Mouse (Mus musculus) bone marrow macrophage, adult 2 months (primary cell): Measurements from ENCODE around the gene Hspa12b. TPM values are rescaled to one million over a fixed set of nuclear protein-coding genes. Genes with fewer than 3 reads are reported as not detected.
"Not testable (repeated sequence)": the region's sequence is repeated elsewhere in the genome, so short reads cannot be mapped to it uniquely, and the experiment has no call there.

Experiments used
- H3K27ac ChIP-seq: 2 replicates; pipeline ENCODE4 v1.5.1; 2012; ENCODE audit warnings: low read depth, low read length; ENCODE audit not compliant: insufficient read depth
- H3K4me1 ChIP-seq: 2 replicates; pipeline ENCODE4 v1.6.1; 2012; ENCODE audit warnings: low read length; ENCODE audit not compliant: control insufficient read depth, insufficient read depth
- H3K4me3 ChIP-seq: 2 replicates; pipeline ENCODE4 v1.5.1; 2012; ENCODE audit warnings: mild to moderate bottlenecking, low read length, moderate library complexity; ENCODE audit not compliant: insufficient read depth
- CTCF ChIP-seq: IDR thresholded peaks from 2 replicates; pipeline ENCODE4 v1.5.1; 2012; ENCODE audit warnings: low read depth, mild to moderate bottlenecking, low read length, moderate library complexity
- POLR2A ChIP-seq: IDR thresholded peaks from 2 replicates; pipeline ENCODE4 v1.6.1; 2012; ENCODE audit warnings: mild to moderate bottlenecking, low read depth, low read length, borderline replicate concordance
- polyA plus RNA-seq: library from polyadenylated mRNA; stranded (reverse); fragments of >200 nt; gene quantifications from 2 replicates; pipeline ENCODE4 v1.2.4, GENCODE M21; 2012; ENCODE audit not compliant: missing spikeins, insufficient read depth, insufficient read length

The Hspa12b gene
- polyA plus RNA-seq, 1 experiment = not detected

DNA sequence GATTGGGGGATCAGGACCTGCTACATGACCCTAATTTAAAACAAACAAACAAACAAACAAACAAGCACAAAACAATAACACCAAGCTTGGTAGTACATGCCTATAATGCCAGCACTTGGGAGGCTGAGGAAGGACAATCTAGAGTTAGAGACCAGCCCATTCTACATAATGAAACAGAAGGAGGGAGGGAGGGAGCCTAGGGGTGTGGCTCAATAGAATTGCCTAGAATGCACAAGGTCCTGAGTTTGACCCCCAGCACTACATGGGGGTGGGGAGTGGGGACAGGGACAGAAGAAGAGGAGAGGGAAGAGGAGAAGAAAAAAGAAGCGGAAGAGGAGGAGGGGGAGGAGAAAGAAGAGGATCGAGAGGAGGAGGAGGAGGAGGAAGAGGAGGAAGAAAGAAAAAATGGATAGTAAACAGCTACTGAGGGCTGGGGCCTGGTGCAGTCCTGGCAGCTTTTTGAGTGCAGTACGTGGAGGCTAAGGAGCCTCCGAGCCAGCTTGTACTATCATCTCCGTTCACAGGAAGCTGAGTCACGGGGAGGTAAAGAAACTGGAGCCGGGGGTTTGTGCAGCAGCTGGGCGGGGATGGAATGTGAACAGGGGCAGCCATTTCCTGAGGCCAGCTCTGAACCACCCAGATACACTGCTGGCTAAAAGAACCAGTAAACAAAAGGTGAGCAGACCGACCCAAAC lies 30.8 kb upstream of the Hspa12b start:
- Histone ChIP-seq H3K4me3 (peak overlapping the region; percentile 6; the same call in 1 of the 2 replicates), H3K4me1 (peaks cover 27% of the 10 kb centered on the region), H3K27ac (peak overlapping the region; percentile 43)
- TF ChIP-seq CTCF (no peak), POLR2A (no peak)

DNA sequence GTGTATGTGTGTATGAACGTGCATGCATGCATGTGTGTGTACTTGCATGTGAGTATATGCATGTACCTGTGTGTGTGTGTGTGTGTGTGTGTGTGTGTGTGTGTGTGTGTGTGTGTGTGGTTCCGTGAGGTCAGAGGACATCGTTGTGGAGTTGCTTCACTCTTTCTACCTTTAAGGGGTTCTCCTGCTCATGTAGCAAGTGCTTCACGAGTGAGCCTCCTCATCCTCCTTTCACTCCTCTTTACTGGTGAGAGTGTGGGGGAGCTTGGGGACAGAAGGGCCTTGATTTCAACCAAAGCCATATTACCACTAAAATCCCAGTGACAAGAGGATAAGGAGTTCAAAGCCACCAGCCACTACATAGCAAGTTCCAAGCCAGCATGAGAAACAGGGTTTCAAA lies 30.0 kb upstream of the Hspa12b start:
- TF ChIP-seq POLR2A (no peak), CTCF (no peak)
- peaks cover 19% of the 10 kb centered on the region for H3K4me1 ChIP-seq
- H3K27ac ChIP-seq = no peak overlapping the region
- no peak overlapping the region for H3K4me3 ChIP-seq

DNA sequence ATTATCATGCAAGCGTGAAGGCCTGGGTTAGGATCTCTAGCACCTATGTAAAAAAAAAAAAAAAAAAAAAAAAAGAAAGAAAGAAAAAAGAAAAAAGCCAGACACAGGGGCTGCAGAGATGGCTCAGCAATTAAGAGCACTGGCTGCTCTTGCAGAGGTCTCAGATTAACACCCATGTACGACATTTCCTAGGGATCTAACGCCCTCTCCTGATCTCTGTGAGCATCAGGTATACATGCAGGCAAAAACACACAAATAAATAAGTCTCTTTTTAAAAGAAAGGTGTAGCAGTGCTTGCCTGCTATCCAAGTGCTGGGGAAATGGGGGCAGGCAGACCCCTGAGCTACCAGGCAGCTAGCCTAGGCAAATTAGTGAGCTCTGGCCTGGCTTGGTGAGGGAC lies 25.6 kb upstream of the Hspa12b start:
- no peak overlapping the region for H3K4me3 ChIP-seq
- TF ChIP-seq CTCF (no peak), POLR2A (no peak)
- H3K4me1 ChIP-seq = peaks cover 8% of the 10 kb centered on the region
- no peak overlapping the region for H3K27ac ChIP-seq

DNA sequence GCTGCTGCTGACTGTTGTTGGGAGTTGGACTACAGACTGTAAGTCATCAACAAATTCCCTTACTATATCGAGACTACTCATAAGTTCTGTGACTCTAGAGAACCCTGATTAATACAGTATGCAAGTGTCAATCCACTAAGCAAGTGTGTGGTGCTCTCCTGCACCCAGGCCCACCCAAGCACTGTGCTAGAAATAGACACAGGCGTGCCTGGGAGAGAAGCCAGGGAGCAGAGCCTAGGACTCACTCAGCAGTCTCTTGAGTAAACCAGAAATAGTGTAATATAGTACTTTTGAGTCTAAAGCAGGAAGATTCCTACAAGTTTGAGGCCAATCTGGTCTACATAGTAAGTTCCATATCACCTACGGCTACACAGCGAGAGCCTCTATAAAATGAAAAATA lies 23.1 kb upstream of the Hspa12b start:
- TF ChIP-seq POLR2A = no peak
- TF ChIP-seq CTCF = no peak
- H3K4me1 ChIP-seq = peaks cover 5% of the 10 kb centered on the region

DNA sequence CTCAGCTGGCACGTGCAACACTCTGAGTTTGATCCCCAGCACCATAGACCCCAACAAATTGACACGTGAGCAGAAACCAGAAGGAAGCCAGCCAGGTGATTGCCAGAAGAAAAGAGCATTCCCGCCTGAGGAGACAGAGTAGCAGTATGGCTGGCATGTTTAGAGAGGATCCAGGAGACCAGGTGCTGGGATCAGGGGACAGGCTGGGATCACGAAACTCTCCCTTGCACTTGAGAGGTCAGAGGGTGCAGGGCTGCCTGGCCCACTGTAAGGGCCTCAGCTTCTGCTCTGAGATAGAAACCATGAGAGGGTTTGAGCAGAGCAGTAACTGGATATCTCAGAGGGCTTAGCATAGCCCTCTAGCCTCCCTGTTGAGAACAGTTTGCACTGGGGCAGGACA lies 22.0 kb upstream of the Hspa12b start:
- not testable (repeated sequence) for H3K4me1 ChIP-seq, H3K4me3 ChIP-seq, H3K27ac ChIP-seq

More for the DNA sequence above, 23.1 kb upstream of the Hspa12b start:
- no peak overlapping the region for H3K4me3 ChIP-seq
- H3K27ac ChIP-seq = no peak overlapping the region

DNA sequence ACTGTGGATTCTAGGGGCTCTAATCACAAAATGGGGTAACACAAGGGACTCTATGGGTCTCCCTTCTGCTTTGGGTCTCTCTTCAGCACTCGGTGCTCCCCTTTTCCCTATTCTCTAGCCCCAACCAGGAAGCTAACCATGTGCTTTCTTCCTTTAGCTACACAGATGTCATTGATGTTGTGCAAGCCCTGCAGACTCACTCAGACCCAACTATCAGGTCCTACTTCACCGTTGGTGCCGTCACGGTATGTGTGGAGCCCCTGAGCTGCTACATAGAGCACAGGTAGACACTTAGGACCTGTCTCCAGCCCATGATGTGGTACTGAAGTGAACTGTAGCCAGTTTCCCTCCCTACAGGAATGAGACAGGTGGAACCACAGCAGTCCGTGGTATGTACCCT lies 21.1 kb upstream of the Hspa12b start:
- no peak overlapping the region for H3K27ac ChIP-seq
- TF ChIP-seq POLR2A (no peak), CTCF (no peak)
- peaks cover 5% of the 10 kb centered on the region for H3K4me1 ChIP-seq
- H3K4me3 ChIP-seq = no peak overlapping the region

DNA sequence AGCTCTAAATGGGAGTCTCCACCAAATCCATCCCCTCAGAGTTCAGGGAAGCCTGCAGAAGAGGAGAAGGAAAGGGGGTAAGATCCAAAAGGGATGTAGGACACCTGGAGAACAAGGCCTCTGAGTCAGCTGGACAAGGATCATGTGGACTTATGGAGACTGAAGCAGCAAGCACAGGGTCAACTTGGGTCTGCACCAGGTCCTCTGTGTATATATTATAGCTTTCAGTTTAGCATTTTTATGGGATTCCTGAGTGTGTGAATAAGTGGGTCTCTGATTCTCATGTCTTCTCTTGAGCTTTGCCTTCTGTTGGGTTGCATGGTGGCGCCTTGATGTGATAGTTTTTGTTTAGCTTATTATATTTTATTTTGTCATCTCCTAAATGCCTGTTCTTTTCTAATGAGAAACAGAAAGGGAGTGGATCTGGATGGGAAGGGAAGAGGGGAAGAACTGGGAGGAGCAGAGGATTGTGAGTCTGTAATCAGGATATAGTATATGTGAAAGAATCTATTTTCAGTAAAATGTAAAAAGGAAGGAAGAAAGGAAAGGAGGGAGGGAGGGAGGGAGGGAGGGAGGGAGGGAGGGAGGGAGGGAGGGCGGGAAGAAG lies 8.0 kb upstream of the Hspa12b start:
- Histone ChIP-seq H3K4me3 (no peak overlapping the region), H3K4me1 (no peaks in the 10 kb centered on the region; the same call in 1 of the 2 replicates), H3K27ac (no peak overlapping the region)
- TF ChIP-seq CTCF (no peak), POLR2A (no peak)

DNA sequence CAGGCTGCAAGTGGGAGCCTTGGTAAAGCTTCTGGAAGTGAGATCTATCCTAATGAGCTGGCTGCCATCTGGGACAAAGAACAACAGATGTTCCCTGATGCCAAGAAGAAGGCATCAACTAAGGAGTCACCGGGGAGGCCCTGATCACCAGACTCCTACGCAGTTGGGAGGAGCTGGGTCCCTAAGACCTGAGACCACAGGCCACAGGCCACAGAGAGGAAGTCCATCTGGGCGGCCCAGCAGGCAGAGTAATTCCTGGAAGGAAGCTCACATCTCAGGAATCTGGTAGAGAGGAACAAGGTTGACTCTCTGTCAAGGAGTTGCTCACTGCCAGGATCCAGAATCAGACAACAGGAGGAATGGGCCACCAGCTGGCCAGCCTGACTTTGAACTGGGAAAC lies 2.9 kb upstream of the Hspa12b start:
- Histone ChIP-seq H3K4me1 (no peaks in the 10 kb centered on the region; the same call in 1 of the 2 replicates), H3K4me3 (no peak overlapping the region), H3K27ac (no peak overlapping the region)
- no peak for TF ChIP-seq CTCF
- TF ChIP-seq POLR2A = no peak

DNA sequence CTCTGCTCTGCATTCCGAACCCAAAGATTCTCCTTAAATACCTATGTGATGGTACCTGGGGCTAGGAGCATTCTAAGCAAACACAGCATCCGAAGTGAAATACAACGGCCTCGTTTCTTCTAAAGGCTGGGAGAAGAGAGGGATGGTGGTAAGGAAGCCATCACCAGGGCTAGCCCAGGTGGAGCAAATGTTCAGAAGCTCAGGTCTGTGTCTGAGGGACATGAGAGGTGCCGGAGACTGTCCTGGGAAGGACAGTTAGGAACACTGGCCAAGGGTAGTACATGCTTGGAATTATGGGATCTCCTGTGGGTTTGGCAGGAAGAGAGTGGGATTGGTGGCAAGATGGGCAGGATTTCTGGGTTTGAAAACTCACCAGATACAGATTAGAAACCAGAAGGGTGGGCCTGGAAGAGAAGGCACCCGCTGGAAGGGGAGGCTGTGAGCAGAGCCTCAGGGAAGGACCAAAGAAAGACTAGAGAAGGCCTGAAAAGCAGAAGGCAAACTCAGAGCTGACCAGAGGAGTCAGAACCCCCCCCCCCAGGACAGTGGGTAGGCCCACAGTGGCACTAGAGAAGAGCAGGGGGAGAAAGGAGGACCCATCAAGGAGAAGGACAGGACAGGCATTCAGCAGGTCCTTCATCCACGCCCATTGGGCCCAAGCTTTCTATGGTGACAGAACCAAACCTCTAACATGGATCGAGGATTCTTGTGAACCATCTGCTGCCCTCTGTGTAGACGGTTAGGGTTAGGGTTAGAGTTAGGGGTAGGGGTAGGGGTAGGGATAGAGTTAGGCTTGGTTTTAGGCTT lies 1.7 kb upstream of the Hspa12b start:
- TF ChIP-seq POLR2A (no peak), CTCF (no peak)

DNA sequence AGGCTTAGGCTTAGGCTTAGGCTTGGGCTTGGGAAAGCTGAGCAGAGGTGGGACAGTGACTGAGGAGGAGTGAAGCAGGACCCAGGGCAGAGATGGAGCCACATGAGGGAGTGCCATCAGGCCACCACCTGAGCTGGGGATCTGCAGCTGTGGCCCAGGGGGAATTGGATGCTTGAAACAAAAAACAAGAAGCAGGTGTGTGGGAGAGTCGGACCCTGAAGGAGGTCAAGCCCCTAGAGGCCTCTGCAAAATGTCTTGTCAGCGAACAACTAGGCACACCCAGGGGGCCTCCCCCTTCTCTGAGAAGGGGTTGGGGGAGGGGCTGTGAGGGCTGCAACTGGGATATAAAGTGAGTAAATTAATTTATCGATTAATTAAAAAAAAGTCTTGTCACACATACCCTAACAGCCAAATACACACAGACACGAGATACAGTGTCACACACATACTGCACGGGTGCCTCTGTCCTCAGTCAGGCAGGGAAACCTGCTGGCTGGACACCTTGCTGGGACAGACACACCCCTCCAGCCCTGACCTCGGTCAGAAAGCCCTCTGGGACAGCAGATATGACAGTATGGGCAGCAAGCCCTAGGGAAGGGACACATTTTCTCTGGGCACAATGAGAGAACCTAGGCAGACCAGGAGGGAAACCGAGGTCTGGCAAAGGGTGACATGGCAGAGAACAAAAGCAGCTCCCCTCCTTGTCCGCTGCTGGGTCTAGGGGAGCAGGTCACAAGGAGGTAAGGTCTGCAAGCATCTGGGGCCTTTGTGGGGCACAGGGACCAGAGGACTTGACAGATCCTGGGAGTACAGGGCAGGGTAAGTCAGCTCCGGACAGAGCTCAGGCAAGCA lies 890 bp upstream of the Hspa12b start:
- no peak overlapping the region for H3K27ac ChIP-seq

More for the DNA sequence above, 1.7 kb upstream of the Hspa12b start:
- H3K4me3 ChIP-seq = no peak overlapping the region
- no peaks in the 10 kb centered on the region; the same call in 1 of the 2 replicates for H3K4me1 ChIP-seq
- no peak overlapping the region for H3K27ac ChIP-seq

More for the DNA sequence above, 890 bp upstream of the Hspa12b start:
- TF ChIP-seq POLR2A = no peak
- TF ChIP-seq CTCF = no peak
- no peaks in the 10 kb centered on the region; the same call in 1 of the 2 replicates for H3K4me1 ChIP-seq
- H3K4me3 ChIP-seq = no peak overlapping the region
